Comparison of ENCODE assay signal across 21 mouse cellular contexts in the genomic region with DNA sequence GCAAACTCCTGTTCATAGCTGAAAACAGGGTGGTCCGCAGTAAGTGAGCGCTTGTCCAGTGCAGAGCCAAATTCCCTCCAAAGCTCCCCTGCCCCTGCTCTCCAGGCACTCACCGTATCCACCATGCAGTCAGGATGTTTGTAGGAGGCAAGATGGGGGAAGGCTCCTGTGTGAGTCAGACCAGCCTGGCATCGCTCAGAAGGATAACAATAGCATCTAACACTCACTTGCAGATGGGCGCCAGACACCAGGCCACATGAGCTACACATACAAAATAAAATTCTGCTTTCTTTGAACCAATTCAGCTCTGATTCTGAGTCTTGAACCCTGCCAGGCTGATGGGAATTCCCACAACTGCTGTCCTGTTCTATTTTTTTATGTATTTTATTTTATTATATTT. TPM values are rescaled to one million over a fixed set of nuclear protein-coding genes. Genes with fewer than 3 reads are reported as not detected.
DNase-seq lines count a peak whose midpoint lies in the region; ATAC-seq and TF ChIP-seq lines count a peak whose summit lies in the region.
"Had no signal": no experiment of that assay in that cellular context is flagged by ENCODE, and none has a peak within 500 bp of the region (broad histone marks: within the 10 kb centered on the region; RNA-seq: fewer than 3 reads in every experiment).

No protein-coding gene starts in this region.

- H3K27ac ChIP-seq in left cerebral cortex, adult 2 months = no peak overlapping the region; the same call in 1 of the 2 replicates
- H3K27ac ChIP-seq: embryonic facial prominence, embryonic 13.5 days; heart, embryonic 10.5 days; hindbrain, embryonic 13.5 days; kidney, embryonic 15.5 days; limb, embryonic 15.5 days; midbrain, embryonic 10.5 days had no signal

- ATAC-seq in inflammation-experienced regulatory T-cells, adult 6 months = no peak
- ATAC-seq: forebrain, embryonic 16.5 days had no signal

- H3K4me3 ChIP-seq in left cerebral cortex, adult 2 months = no peak overlapping the region
- H3K4me3 ChIP-seq: embryonic facial prominence, embryonic 13.5 days; heart, embryonic 10.5 days; hindbrain, embryonic 13.5 days; kidney, embryonic 15.5 days; limb, embryonic 15.5 days; midbrain, embryonic 10.5 days had no signal

- intact Hi-C loops in left cerebral cortex, adult 2 months (cut with DNase I) = loop anchor here (5.0 kb wide), 2 partner anchors 79 to 154 kb away; no protein-coding TSS in a partner anchor

- peak; percentile 71 for DNase-seq in layer of hippocampus, adult 11-12 months (ENCODE audit: low spot score)
- DNase-seq in layer of hippocampus, postnatal 25 days (ENCODE audit: extremely low spot score in 1 of 2, low spot score in 1 of 2) = no peak
- DNase-seq in frontal cortex, postnatal 36 days (ENCODE audit: low spot score in 2 of 2) = peak; percentile 51 to 83
- DNase-seq in left cerebral cortex, adult 2 months (ENCODE audit: extremely low spot score in 1 of 2, low spot score in 2 of 2) = peak; percentile 36 to 54
- peak; percentile 70 for DNase-seq in right cerebral cortex, postnatal 25 days
- DNase-seq in cerebellum, postnatal 14 days = no peak
- no peak for DNase-seq in cerebellum, adult 11 months
- DNase-seq: adrenal gland, postnatal 14 days; cerebellum, adult 9-10 months; gastrocnemius, postnatal 14 days; heart, postnatal 10 days; lung, postnatal 36 days; thymus, adult 2 months had no signal

- no peak for TF ChIP-seq CTCF in left cerebral cortex, adult 2 months (IDR thresholded peaks at IDR 0.05)

RNA-seq across cellular contexts. Expression of a gene that starts 26.3 kb away (rescaled TPM):
- total RNA-seq in layer of hippocampus, postnatal 25 days (2021) = 10 to 100 TPM; 75.1 to 82.4 TPM
- 10 to 100 TPM; 65.9 to 67.6 TPM for total RNA-seq in left cerebral cortex, adult 2 months (2021)
- polyA plus RNA-seq in inflammation-experienced regulatory T-cells, adult 6 months (2017; shearing (Covaris generic)) = 1 to 10 TPM; 3.7 to 8.8 (median 6.6) TPM

RNA-seq across cellular contexts. Expression of a gene that starts 30.6 kb away (rescaled TPM):
- total RNA-seq in layer of hippocampus, postnatal 25 days (2021) = 10 to 100 TPM; 36.3 to 36.6 TPM
- total RNA-seq in left cerebral cortex, adult 2 months (2021) = 10 to 100 TPM; 33.6 to 40.3 TPM
- polyA plus RNA-seq in inflammation-experienced regulatory T-cells, adult 6 months (2017; shearing (Covaris generic)) = 10 to 100 TPM; 10.5 to 15.3 (median 13.5) TPM

Comparison
In these comparisons a context has a peak if more than half of its experiments do, and no peak if none do; other contexts are left out.
1. DNase-seq: peak in layer of hippocampus, adult 11-12 months (single experiment), frontal cortex, postnatal 36 days (2 of 2), left cerebral cortex, adult 2 months (2 of 2) and right cerebral cortex, postnatal 25 days (single experiment); none in layer of hippocampus, postnatal 25 days (0 of 2), cerebellum, postnatal 14 days (0 of 2) and cerebellum, adult 11 months (single experiment).